Mouse (Mus musculus) small intestine, adult 2 months (tissue): Measurements from ENCODE around the gene Zdhhc12. TPM values are rescaled to one million over a fixed set of nuclear protein-coding genes. Genes with fewer than 3 reads are reported as not detected.

Experiments
- H3K27ac ChIP-seq: fragments of 200-500 bp; 2 replicates; pipeline ENCODE4 v1.5.1; 2012; ENCODE audit warnings: low read depth, low read length, control low read depth, inconsistent platforms; ENCODE audit not compliant: insufficient read depth
- H3K27me3 ChIP-seq: fragments of 200-500 bp; 2 replicates; pipeline ENCODE4 v1.6.1; 2012; ENCODE audit warnings: mild to moderate bottlenecking, moderate library complexity, low read length, inconsistent platforms; ENCODE audit not compliant: control insufficient read depth, insufficient read depth
- H3K36me3 ChIP-seq: fragments of 200-500 bp; 2 replicates; pipeline ENCODE4 v1.6.1; 2012; ENCODE audit warnings: mild to moderate bottlenecking, low read length, control low read depth, inconsistent platforms; ENCODE audit not compliant: control insufficient read depth, insufficient read depth
- H3K4me1 ChIP-seq: fragments of 200-500 bp; 2 replicates; pipeline ENCODE4 v1.6.1; 2012; ENCODE audit warnings: low read length, inconsistent platforms, mixed read lengths; ENCODE audit not compliant: control insufficient read depth, insufficient read depth, insufficient read length
- H3K4me3 ChIP-seq: fragments of 200-500 bp; 2 replicates; pipeline ENCODE4 v1.5.1; 2012; ENCODE audit warnings: low read depth, mild to moderate bottlenecking, control low read depth, inconsistent platforms, low read length, moderate library complexity
- CTCF ChIP-seq: fragments of 200-500 bp; IDR thresholded peaks from 2 replicates; pipeline ENCODE4 v1.5.1; 2012; ENCODE audit warnings: low read depth, mild to moderate bottlenecking, control low read depth, inconsistent platforms, low read length, moderate library complexity, mixed read lengths; ENCODE audit not compliant: insufficient replicate concordance, insufficient read length; ENCODE audit errors: extremely low read depth
- POLR2A ChIP-seq: fragments of 200-500 bp; IDR thresholded peaks from 2 replicates; pipeline ENCODE4 v1.6.1; 2012; ENCODE audit warnings: low read depth, mild to moderate bottlenecking, control low read depth, inconsistent platforms, low read length, moderate library complexity
- WGBS: fragments of 180-500 bp; shearing (Covaris S2); methylation state at CpG from one replicate; pipeline ENCODE4 v1.1.7; 2018; 5-methylcytosine and 5-hydroxymethylcytosine counted together
- polyA plus RNA-seq: library from polyadenylated mRNA; depleted of rRNA; stranded (reverse); fragments of >200 nt; gene quantifications from 2 replicates; pipeline ENCODE4 v1.2.3, GENCODE M21; 2012

The Zdhhc12 gene
- polyA plus RNA-seq, 1 experiment, result 175 TPM

- Histone ChIP-seq H3K4me3 (no peak overlapping the region), H3K4me1 (peaks cover 2% of the 10 kb centered on the region; the same call in 1 of the 2 replicates), H3K27me3 (no peaks in the 10 kb centered on the region), H3K27ac (no peak overlapping the region), H3K36me3 (peaks cover 23% of the 10 kb centered on the region)
- WGBS, result 80% methylated on average over 7 of the region's 7 CpGs
- no peak for TF ChIP-seq CTCF
- no peak for TF ChIP-seq POLR2A
These were observed 20.6 kb downstream of the Zdhhc12 start for GRCm38 (mm10) chr2:30072875-30073274.

- Histone ChIP-seq H3K27ac (no peak overlapping the region), H3K36me3 (peaks cover 23% of the 10 kb centered on the region), H3K4me1 (peaks cover 2% of the 10 kb centered on the region; the same call in 1 of the 2 replicates), H3K4me3 (no peak overlapping the region; the same call in 1 of the 2 replicates), H3K27me3 (no peaks in the 10 kb centered on the region)
- TF ChIP-seq POLR2A (no peak), CTCF (no peak)
- WGBS, result 13% methylated on average over 7 of the region's 7 CpGs
These were observed 25.5 kb downstream of the Zdhhc12 start for GRCm38 (mm10) chr2:30067962-30068361.

DNA sequence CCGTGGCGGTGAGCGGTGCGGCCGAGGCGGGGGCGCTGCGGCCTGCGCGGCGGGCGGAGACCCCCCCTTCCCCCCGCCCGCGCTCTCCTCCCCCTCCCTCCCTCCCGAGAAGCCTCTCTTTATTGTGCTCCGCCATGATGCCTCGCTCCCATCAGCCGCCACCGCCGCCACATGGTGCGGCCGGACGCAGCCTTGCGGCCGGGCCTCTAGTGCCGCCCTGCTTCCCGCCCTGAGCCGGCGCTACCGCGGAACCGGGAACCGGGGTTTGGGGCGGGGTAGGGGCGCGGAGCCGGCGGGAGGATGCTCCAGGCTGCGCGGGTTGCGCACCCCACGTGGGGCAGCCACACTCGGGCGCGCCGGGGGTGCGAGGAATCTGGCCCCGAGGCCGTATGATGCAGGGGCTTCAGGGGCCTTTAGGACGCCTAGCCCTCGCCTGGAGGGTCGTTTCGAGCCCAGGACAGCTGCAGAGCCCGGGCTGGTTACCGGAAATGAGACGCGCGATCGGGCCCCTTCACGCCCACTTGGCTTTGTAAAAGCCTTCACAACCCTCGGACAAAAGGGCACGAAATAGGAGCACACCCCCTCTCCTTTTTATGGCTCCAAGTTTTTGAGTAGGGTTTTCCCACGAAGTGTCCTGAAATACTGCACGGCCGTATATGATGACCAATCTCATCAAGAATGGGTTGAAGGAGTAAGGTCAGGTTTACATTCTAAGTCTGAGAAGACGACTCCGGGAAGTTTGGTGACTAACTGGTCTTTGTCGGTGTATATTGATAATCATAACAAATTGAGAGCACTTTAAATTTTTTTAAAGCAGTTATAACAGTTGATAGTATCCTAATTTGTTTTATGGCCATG, 26.2 kb downstream of the Zdhhc12 start:
- Histone ChIP-seq H3K27me3 (no peaks in the 10 kb centered on the region), H3K4me1 (peaks cover 2% of the 10 kb centered on the region; the same call in 1 of the 2 replicates), H3K4me3 (peak overlapping the region; percentile 100), H3K36me3 (peaks cover 20% of the 10 kb centered on the region), H3K27ac (no peak overlapping the region)
- WGBS, result under 1% methylated on average over 53 of the region's 69 CpGs
- TF ChIP-seq POLR2A, result no peak
- TF ChIP-seq CTCF, result no peak

GRCm38 (mm10) chr2:30066046-30066901, 27.2 kb downstream of the Zdhhc12 start:
- Histone ChIP-seq H3K36me3 (peaks cover 17% of the 10 kb centered on the region), H3K4me1 (peaks cover 2% of the 10 kb centered on the region; the same call in 1 of the 2 replicates), H3K27me3 (no peaks in the 10 kb centered on the region), H3K27ac (peak overlapping the region; percentile 94), H3K4me3 (peak overlapping the region; percentile 100)
- WGBS, result 1% methylated on average over 75 of the region's 101 CpGs
- peak; percentile 61 for TF ChIP-seq POLR2A
- no peak for TF ChIP-seq CTCF

- peaks cover 6% of the 10 kb centered on the region for H3K36me3 ChIP-seq
- no peak overlapping the region for H3K4me3 ChIP-seq
- peaks cover 2% of the 10 kb centered on the region; the same call in 1 of the 2 replicates for H3K4me1 ChIP-seq
- H3K27me3 ChIP-seq, result no peaks in the 10 kb centered on the region
- TF ChIP-seq CTCF (no peak), POLR2A (no peak)
- H3K27ac ChIP-seq, result no peak overlapping the region
- 45% methylated on average over 3 of the region's 3 CpGs for WGBS
These were observed 29.1 kb downstream of the Zdhhc12 start for GRCm38 (mm10) chr2:30064298-30064697.

DNA sequence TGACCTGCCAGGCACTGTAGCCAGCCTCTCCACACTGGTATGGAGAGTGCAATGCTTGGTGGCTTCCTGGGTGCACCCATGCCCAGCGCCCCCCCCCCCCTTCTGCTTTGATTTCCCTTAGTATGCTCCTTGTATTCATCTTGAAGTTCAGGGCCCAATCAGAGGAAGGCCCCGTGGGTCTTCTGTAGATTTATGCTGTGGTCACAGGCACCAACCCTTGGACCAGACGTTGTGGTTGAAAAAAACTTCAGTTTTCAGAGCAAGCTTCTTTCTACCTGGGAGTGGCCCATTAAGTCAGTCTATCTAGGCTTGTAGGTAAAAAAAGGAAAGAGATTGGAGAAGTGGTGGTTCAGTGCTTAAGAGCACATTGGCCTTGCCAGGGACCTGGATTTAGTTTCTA, 29.7 kb downstream of the Zdhhc12 start:
- Histone ChIP-seq H3K4me1 (peaks cover 2% of the 10 kb centered on the region; the same call in 1 of the 2 replicates), H3K27me3 (no peaks in the 10 kb centered on the region), H3K27ac (peak overlapping the region; percentile 75; the same call in 1 of the 2 replicates), H3K36me3 (peaks cover 2% of the 10 kb centered on the region; the same call in 1 of the 2 replicates), H3K4me3 (peak overlapping the region; percentile 15; the same call in 1 of the 2 replicates)
- no peak for TF ChIP-seq POLR2A
- no peak for TF ChIP-seq CTCF
- WGBS, result 12% methylated on average over 3 of the region's 3 CpGs

DNA sequence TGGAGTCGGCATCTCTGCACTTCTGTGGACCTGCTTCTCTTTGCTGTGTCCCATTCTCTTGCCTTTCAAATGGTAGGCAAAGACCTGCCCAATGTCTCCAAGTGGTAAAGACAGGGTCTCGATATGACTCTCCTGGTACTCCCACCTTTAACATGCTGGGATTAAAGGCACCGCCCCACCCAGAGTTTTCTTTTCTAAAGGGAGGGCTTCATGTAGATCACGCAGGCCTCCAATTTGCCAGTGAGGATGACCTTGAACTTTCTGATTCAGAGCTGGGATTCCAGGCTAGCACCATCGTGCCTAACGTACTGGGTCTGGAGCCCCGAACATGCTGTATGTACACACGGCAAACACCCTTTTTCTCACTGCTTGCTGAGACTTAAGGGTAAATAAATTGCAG, 30.2 kb downstream of the Zdhhc12 start:
- H3K4me1 ChIP-seq, result peaks cover 2% of the 10 kb centered on the region; the same call in 1 of the 2 replicates
- no peaks in the 10 kb centered on the region for H3K36me3 ChIP-seq
- no peak for TF ChIP-seq POLR2A
- TF ChIP-seq CTCF, result no peak
- no peaks in the 10 kb centered on the region for H3K27me3 ChIP-seq
- H3K4me3 ChIP-seq, result peak overlapping the region; percentile 77
- 3% methylated on average over 8 of the region's 8 CpGs for WGBS
- peak overlapping the region; percentile 75 for H3K27ac ChIP-seq
